Mouse (Mus musculus) ovary, postnatal 36 days (tissue): Measurements from ENCODE around the gene Ak8.

ENCODE experiments used
- DNase-seq: peaks from one replicate; pipeline ENCODE4 v3.0.0; 2022; ENCODE audit warnings: low spot score, mixed read lengths

The Ak8 gene

DNA sequence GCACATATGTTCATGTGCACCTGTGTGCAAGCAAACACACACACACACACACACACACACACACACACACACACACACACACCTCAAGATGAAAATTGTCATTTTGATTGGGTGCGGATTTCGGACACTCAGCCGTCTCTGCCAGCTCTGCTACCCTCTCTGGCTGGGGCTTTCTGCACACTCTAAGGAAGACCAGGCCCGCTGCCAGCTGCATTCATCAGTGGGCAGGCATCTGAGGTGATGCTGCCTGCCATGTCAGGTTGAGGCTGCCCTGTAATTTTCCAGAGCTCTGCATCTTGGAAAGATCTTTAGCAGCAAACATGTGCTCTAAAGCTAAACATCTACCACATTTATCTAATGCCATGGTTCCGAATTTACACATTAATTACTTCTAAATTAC is 37.1 kb downstream of the Ak8 start:
- no peak for DNase-seq

GRCm38 (mm10) chr2:28740159-28740558 is 40.2 kb downstream of the Ak8 start:
- no peak for DNase-seq

DNA sequence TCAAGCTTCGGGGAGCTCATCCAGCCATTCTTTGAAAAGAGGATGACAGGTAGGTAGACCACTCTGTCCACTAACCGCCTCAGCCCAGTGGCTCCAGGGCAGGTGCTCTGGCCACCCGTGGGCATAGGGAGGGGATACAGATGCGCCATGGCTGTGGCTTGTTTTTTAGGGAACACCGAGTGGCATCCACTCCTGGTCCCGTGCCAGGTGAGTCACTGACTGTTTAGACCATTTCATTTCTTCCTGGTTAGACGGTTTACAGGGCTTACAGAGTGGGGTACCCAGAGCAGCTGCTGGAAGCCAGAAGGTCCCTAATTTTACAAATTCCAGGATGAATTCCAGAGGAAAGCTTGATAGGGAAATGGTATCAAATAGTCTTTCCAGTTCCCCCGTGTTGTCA is 42.7 kb downstream of the Ak8 start:
- DNase-seq = no peak

GRCm38 (mm10) chr2:28746682-28747332 is 46.8 kb downstream of the Ak8 start:
- no peak for DNase-seq

GRCm38 (mm10) chr2:28747705-28748104 is 47.7 kb downstream of the Ak8 start:
- DNase-seq = no peak

DNA sequence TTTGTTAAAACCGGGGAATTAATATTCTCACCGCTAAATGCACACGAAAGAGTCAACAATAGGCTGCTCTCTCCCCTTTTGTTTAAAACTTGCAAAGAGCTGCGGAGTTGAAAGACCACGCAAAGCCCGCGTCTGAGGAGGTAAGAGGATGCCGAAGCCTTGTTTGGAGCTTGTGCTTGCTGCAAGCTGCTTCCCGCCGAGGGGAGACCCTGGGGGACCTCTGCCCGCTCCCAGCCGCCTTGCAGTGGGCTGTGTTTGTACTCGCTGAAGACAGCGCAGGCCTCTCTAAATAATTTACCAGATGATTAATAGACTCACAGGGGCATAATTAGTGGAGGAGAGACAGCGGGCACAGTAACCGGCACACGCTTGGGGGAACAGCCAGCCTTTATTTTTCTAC is 51.2 kb downstream of the Ak8 start:
- no peak for DNase-seq

GRCm38 (mm10) chr2:28751658-28752057 is 51.7 kb downstream of the Ak8 start:
- no peak for DNase-seq

DNA sequence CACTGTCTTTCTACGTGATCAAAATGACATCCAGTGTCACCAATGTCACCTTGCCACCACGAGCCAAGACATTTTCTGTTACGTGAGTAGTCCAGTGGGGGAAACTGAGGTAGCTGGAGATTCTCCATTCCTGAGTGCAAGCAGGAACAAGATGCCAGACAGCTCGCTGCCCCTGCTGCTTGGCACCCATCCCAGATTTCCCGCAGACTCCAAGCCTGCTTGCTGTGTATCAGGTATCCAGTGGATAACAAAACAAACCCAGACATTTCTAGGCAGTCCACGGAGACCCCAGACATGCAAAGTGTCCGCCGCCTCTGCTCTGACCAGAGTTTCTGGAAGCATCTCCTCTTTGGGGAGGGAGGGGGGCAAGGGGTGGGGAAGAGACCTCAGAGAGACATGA is 52.4 kb downstream of the Ak8 start:
- DNase-seq = no peak

DNA sequence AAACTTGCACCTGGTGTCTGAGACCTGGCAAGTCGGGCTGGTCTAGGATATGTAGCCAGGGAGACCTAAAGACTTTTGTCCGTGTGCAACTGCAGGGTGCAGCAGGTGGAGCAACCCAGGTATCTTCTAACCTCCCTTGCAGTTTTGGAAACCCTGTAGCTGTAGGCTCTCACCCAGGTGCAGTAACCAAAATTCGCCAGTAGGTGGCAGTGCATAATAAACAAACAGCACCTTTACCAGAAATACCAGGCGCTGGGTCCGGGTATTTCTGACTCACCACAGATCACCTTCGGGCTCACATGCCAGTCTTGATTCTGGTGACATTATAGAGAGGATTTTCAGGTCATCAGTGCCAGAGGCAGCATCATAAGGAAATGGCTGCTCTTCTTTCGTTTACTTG is 55.5 kb downstream of the Ak8 start:
- DNase-seq = peak; percentile 60

DNA sequence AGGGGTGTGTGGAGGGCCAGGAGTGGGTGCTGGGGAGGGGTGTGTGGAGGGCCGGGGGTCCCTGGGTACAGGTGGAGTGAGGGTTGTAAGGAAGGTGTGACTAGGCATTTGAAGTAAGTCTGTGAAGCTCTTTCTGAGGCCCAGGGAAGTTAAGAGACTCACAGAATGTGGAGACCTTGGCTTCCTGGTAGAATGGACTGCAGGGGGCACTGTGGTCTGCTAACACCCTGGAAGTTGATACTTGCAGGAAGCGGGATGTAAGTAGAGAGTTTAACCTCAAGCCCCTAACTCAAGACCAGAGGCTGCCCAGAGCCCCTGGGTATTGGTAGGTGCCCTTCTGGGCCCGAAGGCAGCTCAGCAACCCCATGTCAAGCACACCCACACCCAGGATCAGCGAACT is 56.2 kb downstream of the Ak8 start:
- DNase-seq = peak; percentile 32

- no peak for DNase-seq
These were observed 59.5 kb downstream of the Ak8 start for GRCm38 (mm10) chr2:28759441-28759840.

GRCm38 (mm10) chr2:28766590-28766989 is 66.6 kb downstream of the Ak8 start:
- no peak for DNase-seq

- no peak for DNase-seq
These were observed 67.1 kb downstream of the Ak8 start for GRCm38 (mm10) chr2:28767041-28767440.

DNA sequence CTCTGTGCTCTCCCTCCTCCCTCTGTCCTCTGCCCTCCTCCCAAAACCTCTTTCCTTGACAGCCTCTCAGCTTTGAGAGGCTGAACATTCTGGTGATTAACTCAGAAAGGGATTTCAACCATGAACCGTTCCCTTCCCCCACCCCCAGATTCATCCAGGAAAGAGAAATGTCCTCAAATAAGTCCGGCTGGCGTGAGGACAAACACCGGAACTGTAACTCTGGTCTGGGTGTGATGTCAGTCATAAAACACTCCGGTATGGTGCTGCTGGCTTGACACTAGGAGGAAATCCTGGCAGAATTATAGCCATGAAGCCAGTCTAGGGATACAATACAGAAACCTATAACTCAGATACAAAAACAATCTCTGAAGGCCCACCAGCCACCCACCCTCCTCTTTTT is 70.7 kb downstream of the Ak8 start:
- no peak for DNase-seq

DNA sequence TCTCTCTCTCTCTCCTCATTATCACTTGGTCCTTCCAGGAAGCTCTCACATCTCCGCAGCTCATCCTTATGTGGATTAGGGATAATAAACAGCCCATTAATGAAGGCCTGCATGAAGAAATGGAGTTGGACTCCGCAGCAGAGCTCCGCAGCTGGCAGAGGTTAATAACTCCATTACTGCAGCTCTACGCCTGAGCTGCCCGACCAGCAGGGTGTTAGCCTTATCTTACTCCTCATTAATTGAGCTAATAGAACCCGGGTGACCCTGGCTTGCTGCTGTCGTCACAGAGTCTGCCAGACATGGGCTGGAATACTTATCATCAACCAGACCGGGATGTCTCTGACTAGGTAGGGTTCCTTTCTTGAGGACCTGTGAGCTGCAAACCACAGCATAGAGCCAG is 74.1 kb downstream of the Ak8 start:
- no peak for DNase-seq

GRCm38 (mm10) chr2:28776728-28777127 is 76.8 kb downstream of the Ak8 start:
- no peak for DNase-seq

DNA sequence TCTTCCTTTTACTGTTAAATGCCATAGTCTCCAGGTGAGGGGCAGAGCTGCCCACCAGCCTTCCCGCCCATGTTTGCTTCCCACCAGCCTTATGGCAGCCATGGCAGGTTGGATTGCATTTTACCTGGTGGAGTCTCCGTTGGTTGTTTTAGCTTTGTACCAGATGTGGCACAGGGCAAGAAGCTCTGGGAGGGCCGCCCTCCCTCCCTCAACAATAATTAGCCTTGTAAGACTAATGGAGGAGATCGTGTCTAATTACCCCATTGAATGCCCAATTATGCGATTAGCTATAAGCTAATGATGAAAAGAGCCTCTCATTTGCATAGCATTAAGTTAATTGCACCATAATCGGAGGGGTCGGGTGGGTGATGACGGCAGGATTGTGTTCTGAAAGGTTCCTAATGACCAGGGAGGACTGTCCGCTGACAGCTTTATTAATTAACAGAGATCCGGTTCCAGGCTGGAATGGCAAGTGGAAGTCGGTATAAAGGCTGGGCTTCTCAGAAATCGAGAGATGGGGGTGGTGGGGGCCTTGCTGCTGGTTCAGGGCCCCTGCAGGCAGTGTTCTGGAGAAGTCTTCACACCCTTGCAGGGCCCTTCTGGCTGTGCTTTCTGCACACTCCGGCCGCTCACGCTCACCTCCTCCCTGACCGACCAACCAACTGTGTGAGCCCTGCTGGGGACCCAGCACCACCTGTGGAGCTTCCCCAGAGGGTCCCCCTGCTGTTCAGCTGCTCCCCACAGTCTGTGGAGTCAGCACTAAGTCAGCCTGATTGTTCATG is 80.2 kb downstream of the Ak8 start:
- DNase-seq = no peak

- DNase-seq = no peak
These were observed 81.3 kb downstream of the Ak8 start for GRCm38 (mm10) chr2:28781310-28781709.

DNA sequence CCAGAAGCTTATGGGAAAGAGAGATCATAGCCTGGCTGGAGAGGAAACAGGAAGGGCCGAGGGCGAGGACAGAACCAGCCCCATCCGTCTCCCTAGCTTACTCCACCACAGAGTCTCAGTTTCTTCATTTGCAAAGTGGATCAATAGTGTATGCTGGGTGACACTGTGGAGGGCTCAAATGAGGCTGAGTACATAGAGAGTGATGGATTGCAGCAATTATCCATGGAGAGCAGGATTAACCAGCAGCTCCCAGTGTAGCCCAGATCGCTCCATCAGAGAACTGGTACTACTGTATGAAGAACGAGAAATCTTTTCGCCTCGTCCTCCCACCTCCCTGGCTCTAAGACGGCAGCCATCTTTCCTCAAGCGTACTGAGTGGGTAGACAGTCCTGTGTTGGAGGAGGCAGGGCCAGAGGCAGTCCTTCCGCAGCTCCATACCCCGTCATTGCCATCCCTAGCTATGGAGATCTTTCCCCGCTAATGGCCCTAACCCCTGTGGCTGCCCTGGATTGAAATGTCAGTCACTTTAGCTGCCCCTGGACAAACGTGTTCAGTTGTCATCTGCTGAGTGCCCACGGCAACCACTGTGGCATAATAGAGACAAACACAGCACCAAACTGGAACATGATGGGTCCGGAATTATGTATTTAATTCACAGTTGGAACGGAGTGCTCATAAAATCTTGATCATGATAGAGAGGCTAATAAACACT is 86.5 kb downstream of the Ak8 start:
- no peak for DNase-seq

GRCm38 (mm10) chr2:28787067-28787619 is 87.2 kb downstream of the Ak8 start:
- no peak for DNase-seq

GRCm38 (mm10) chr2:28792931-28793610 is 93.1 kb downstream of the Ak8 start:
- DNase-seq = peak; percentile 13

- DNase-seq = no peak
These were observed 94.7 kb downstream of the Ak8 start for GRCm38 (mm10) chr2:28794623-28795022.
